Mouse (Mus musculus) liver (tissue): ENCODE results near the gene Proser1.

Source experiments
- DNase-seq: peaks from one replicate; pipeline ENCODE4 v3.0.0-alpha.2; 2020; ENCODE audit warnings: mixed read lengths

The Proser1 gene

DNA sequence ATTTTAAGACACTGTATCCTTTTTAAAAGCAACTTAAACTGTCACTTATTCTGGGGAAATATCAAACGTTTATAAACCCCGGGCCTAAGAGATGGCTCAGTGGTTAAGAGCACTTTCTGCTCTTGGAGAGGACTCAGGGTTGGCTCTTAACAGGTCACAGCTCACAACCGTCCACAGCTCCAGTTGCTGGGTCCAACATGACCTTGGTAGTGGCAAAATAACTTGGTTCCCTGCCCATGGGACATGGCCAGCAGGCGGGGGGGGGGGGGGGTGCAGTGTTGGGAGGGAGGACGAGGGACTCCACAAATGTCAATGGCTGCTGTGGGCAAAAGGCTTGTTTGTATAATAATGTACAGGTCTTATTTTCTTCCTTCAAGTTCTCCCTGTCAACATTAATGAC is 3.9 kb downstream of the Proser1 start:
- DNase-seq, result no peak

DNA sequence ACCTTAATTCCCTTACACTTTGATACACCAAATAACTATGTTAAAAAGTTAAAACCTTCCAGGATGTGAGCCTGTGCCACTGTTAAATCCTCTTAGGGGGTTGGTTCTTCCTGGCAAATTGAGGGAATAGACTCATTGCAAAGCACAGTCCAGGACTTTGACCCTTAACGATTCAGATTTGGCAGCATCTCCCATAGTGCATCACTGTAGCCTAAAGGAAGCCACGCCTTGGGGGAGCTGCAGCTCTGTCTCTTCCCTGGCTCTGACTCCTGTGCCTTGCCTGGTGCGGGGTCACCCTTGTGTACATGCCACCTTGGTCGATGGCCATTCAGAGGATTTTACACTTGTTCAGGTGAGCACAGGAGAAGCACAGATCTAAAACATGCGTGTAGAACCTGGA is 6.2 kb downstream of the Proser1 start:
- no peak for DNase-seq

DNA sequence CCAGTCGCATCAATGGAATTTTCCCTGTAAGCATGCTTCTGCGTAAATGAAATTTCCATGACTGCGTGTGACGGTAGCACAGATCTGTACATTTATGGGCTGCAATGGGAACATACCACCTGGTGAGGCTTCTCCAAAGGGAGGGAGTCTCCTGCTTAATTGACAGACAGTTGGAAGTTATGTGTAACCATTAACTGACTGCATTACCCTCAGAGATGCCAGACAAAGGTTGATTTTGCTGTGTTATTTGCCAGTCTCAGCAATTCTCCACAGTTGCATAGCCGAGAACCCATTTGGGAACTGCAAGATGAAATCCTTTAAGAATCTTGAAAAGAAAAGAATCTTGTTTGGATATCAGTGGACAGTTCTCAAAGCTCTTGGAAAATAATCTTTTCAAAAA is 8.6 kb downstream of the Proser1 start:
- DNase-seq, result no peak

DNA sequence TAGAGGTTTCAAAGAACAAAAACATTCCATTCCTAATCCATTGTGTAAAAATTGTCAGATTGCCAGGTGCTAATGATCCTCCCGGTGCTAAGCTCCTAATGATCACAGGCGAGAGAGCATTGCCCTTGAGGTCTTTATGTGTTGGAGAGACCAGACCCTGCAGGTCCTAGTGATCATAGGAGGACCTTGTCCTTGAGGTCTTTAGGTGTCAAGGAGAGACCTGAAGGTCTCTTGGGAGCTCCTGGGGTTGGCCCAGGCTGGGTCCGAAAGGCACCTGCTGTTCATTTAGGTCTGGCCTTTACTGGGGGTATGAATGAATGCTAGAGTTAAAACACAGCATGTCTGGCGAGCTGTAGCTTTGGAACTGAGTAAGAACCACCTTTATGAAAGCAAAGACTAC is 10.7 kb downstream of the Proser1 start:
- no peak for DNase-seq

DNA sequence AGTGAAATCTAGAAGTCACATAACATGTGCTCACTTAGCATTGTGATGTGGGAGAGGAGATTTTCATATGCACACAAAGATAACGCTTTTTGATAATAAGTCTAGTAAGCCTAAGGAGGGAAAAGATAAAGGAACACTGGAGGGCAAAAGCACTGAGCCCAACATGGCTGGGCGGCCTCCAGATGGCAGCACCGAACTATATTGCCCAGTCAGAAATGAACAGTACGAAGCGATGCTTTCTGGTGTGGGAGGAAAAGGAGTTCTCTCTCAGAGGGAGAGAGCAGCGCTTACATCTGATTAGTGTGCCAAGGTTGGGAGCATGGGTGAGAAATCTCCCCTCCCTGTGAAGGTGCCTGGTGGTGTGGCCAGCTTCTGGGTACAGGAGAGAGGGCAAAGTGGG is 12.4 kb downstream of the Proser1 start:
- peak; percentile 41 for DNase-seq

DNA sequence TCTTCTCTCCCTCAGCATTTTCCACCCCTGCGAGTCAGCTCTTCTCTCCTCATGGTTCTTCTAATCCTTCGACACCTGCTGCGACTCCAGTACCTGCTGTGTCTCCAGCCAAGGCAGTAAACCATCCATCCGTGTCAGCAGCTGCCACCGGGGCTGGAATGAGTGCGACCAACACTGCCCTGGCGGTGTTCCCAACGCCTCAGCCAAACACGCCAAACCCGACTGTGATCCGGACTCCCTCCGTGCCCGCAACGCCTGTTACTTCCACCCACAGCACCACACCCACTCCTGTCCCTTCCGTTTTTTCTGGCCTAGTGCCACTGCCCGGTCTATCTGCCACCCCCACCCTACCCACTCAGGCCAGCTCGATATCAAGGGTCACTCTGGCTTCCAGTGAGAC is 14.0 kb downstream of the Proser1 start:
- DNase-seq, result no peak

DNA sequence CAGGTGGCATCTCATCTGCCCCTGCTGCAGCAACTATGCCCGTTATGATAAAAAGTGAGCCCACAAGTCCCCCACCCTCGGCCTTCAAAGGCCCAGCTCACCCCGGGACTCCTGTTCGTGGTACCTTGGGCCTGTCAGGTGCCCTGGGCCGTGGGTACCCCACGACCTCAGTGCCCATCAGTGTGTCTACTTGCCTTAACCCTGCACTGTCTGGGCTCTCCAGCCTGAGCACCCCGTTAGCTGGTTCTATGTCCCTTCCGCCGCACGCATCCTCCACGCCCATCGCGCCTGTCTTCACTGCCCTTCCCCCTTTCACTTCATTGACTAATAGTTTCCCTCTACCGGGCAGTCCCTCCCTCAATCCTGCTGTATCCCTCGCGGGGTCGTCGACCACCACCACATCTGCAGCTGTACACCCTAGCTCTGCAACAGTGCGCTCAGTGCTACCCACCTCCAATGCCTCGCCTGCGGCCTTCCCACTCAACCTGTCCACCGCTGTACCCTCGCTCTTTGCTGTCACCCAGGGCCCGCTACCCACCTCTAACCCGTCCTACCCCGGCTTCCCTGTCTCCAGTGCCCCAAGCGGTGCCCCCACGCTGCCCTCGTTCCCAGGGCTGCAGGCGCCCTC is 15.1 kb downstream of the Proser1 start:
- no peak for DNase-seq

DNA sequence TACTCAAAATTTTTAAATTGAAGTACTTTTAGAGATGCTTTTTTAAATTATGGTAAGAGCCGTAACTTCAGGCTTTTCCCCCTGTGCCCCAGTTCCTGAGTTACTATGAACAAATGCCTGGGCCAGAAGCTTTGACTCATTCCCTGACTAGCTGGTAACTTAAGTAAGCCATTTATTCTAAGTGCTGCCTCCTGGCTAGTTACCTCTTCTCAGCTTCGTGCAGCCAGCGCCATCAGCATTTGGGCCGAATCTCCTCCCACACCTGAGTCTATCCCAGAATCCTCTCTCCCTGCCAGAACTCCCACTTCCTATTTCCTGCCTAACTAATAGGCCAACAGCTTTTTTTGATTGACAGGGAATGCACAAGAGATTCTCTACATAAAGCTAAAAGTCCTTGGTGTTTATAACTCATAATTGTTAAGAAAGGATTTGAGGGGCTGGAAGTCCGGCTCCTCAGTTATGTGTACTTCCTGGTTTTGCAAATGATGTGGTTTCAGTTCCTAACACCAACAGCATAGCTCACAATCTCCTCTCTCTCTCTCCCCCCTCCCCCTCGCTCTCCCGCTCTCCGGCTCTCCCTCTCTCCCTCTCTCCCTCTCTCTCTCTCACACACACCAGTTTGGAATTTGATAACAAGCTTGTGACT is 20.1 kb downstream of the Proser1 start:
- DNase-seq, result no peak

DNA sequence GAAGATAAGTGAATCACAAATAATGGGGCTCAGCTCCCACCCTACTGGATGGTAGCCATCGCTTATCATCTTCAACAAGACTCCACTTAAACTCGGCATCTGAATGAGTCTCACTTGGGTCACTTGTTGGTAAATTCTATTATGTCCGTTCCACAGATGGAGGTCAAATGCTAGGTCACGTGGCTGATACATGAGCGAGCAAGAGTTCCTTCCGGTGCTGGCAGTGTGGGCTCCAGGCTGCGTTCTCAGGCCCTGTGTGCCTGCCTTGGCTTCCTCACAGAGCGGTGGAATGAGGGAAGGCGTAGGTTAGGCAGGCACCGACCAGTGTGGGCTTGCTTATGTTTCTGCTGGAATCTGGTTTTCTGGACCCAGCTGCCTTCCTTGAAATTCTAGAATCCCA is 23.1 kb downstream of the Proser1 start:
- no peak for DNase-seq

DNA sequence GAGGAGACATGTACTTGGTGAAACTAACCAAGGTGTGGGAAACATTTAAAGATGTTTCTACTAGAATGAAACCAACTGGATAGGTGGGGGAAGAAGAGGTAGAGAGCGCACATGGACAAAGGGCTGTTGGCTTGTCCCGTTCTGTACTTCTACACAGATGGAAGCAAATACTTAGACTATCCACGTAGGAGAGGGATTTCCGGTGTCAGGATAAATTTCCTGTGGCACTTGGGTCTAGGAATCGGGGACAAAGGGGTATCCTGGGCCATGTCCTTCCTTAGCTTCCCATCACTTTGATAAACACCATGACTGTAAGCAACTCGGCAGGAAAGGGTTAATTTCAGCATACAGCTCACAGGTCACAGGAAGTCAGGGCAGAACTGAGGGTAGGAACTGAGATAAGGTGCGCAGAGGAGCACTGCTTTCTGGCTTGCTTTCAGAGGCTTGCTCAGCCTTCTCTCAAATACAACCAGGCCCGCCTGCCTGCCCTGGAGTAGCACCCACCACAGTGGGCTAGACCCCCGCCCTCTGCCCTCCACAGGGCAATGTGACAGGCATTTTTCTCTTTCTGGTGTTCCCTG is 23.6 kb downstream of the Proser1 start:
- DNase-seq, result no peak

DNA sequence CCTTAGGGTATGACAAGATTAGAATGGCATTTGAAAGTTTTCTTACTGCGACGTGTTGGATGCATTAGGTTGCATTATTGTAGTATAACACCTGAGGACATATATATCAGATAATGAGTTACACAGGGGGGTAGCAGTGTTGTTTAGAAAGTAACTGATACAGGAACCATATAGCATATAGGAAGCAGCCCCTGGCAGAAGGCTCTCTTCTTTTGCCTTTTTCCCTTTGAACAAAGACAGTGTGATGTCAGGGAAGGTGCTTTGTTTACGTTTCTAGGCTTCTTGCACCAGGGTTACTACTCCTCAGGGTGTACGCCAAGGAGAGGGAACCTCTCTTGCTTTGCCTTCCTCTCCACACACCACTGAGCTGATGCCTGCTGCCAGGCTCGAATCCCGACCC is 24.9 kb downstream of the Proser1 start, which contains the start of gene Stoml3:
TSS of gene Stoml3 (plus strand) at position 301 of the 400 bp plus-strand sequence.
- DNase-seq, result no peak

DNA sequence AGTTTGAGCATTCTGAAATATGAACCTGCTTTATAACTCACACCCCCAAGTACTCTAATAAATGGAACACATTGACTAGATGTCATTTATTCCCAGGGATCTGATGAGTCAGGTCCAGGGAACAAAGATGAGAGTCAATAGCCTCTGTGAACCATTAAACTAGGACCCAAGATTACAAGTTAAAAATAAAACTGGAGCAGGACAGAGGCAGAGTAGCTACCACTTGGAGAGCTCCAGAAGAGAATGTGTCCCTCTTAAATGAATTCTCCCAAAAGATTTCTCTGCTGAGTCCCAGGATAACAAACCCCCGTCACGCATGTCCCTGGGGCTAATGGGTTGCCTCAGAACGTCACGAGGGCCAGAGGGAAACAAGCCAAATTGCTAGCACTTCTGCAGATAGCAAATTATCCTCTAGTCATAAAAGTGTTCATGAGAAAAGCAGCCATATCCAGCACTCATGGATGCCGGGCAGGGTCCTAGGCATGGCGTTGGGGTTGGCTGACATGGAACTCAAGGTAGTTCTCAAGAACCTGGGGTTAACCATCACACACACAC is 35.0 kb downstream of the Proser1 start:
- no peak for DNase-seq

DNA sequence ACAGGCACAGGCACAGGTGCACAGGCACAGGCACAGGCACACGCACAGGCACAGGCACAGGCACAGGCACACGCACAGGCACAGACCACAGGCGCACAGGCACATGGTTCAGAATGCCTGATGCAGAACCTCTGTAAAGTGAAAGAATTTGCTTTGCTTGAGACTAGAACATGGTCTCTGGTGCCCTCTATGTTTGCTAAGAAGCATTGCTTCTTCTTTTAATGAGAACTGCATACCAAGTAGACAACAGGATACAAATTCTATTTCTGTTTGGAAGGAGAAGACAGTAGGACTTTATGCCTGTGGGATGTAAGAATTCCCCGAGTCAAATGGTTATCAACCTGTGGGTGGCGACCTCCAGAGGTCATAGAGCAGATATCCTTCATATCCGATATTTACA is 39.0 kb downstream of the Proser1 start:
- no peak for DNase-seq

DNA sequence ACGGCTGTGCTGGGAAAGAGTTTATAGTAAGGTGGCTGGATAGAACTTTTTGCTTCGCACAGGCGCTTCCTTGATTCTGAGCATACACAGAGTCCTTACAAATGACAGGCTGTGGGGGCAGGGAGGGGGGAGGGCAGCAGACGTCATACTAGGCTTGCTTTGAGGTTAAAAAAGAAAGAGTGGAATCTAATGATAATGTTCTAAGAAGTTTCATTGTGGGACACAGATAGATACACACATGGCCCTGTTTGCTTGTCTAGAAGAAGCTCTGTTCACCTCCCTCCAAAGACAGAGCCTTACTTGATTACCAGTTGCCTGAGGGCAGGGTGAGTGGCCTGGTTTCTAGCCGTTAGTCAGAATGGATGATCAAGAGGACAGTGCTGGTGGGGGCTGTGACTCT is 49.6 kb downstream of the Proser1 start:
- no peak for DNase-seq

DNA sequence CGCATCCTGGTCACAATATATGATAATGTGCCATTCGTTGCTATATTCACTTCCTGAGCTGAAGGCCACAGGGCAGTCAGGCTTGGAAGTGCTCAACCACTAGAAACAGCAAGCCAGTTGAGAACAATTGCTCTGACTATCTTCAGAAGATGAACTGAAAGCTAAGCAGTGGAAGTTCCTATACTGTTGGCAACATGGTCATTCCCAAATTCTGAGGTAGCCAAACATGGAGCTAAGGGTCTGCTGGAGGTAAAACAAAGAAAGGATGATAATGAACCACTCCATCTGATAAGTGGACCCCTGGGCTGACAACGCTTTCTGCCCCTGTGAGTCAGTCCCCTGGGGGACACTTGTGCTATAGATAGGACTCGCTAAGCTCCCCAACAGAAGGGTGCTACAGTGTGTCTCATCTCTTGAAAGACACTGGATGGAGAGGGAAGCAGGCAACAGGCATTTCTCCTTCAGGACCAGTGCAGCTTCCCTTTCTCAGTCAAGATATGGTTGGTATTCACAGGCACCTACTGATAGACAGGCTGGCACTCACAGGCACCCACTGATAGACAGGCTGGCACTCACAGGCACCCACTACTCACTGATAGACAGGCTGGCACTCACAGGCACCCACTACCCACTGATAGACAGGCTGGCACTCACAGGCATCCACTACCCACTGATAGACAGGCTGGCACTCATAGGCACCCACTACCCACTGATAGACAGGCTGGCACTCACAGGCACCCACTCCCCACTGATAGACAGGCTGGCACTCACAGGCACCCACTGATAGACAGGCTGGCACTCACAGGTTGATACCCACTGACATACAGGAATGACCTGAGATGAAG is 51.0 kb downstream of the Proser1 start:
- DNase-seq, result no peak

DNA sequence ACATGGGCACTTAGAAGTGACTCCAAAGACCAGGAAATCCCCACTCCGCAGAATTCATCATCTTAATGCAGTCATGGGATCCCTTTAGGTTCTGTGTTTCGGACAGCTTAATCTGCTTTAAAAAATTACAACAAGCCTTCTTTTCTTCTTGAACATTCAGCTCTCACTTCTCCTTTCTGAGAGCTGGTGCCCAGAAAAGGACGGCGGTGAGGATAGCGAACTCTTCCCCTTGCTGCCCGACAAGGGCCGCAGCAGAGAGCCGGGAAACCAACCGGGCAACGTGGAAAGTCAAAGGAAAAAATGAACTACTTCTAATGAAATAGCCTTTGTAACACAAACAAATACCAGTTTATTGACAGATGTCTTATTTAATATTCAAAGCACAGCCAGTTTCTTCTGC is 59.3 kb downstream of the Proser1 start:
- DNase-seq, result no peak

DNA sequence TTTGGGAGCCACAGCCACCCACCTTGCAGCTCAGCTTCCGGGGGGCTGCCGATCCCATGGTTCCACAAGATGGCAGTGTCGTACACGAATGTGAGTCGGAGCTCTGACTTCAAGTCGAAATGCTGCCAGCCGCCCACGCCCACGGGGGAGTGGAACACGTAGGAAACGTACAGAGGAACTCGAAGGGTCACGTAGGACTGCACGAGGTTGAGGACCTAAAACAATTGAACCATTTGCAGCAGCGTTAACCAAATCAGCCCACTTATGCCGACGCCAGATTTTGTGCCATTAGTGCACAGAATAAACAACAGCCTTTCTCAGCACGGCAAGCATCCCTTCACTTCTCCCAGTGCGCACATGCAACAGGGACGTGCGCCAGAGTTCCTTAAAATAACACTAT is 62.3 kb downstream of the Proser1 start:
- peak; percentile 67 for DNase-seq

DNA sequence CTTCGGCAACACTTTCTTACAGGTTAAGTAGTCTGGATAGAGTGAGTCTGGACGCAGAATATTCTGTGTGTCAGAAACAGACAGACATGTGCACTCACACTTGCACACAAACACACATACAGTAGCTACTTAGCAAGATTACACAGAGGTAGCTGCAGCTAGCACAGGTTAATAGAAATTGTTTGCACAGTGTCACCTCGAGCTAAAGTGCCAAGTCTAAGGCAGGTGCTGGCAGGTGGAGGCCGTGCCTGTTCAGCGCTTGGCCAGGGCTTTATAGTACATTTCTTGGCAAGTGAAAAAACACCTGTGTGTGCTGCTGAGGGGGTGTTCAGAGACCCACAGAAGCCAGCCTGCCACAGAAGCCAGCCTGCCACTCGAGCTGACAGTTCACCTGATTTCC is 66.8 kb downstream of the Proser1 start:
- no peak for DNase-seq
